Mouse (Mus musculus): Measurements from ENCODE around the gene Map3k4. TPM values are rescaled to one million over a fixed set of nuclear protein-coding genes. Genes with fewer than 3 reads are reported as not detected.
"Not testable (repeated sequence)": the region's sequence is repeated elsewhere in the genome, so short reads cannot be mapped to it uniquely, and the experiment has no call there.

Gene Map3k4
- polyA plus RNA-seq, 1 experiment from 2014 or later = 38.6 TPM

DNA sequence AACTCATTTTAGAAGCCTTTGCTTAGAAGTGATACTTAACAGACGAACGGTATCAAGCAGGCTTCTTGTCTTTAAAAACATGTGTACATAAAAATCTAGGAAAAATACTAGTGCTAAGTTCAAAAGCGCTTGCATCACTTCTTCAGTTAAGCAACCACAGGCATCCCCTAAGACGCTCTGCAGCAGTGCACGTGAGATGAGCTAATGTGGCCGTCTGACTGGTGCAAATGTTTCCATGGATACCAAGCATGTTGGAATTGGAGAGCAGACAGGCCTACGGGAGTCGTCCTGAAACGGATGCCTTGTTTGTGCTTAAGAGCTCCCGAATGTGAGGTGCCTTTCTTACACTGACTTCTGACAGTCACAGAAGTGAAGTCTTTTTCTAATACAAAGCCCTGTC lies 27.9 kb downstream of the Map3k4 start:
- 20% methylated on average over 10 of the region's 10 CpGs for WGBS
- ATAC-seq (ENCODE audit: low FRiP score, low TSS enrichment) (peak; percentile 87), DNase-seq (peak; percentile 87)
- no peaks in the 10 kb centered on the region for H3K9me3 ChIP-seq (ENCODE audit: control insufficient read depth, low read length)
- H3K9ac ChIP-seq (replicated peaks; ENCODE audit: low read length) = no peak overlapping the region
- H3K27ac ChIP-seq (replicated peaks; ENCODE audit: low read depth, low read length) = peak overlapping the region; percentile 67
- H3K4me2 ChIP-seq (ENCODE audit: low read length) = peak overlapping the region; percentile 10; the same call in 1 of the 2 replicates
- peaks cover 23% of the 10 kb centered on the region for H3K4me1 ChIP-seq (ENCODE audit: control insufficient read depth, insufficient read depth, low read length)
- H3K27me3 ChIP-seq (ENCODE audit: control insufficient read depth, insufficient read depth, low read length) = no peaks in the 10 kb centered on the region
- no peaks in the 10 kb centered on the region for H3K36me3 ChIP-seq (ENCODE audit: control insufficient read depth, insufficient read depth, low read length)
- no peak overlapping the region; the same call in 1 of the 2 replicates for H3K4me3 ChIP-seq (replicated peaks; ENCODE audit: low read depth, low read length)

- H3K36me3 ChIP-seq (ENCODE audit: control insufficient read depth, insufficient read depth, low read length); H3K4me3 ChIP-seq (replicated peaks; ENCODE audit: low read depth, low read length); H3K4me2 ChIP-seq (ENCODE audit: low read length); ATAC-seq (ENCODE audit: low FRiP score, low TSS enrichment); H3K9ac ChIP-seq (replicated peaks; ENCODE audit: low read length); DNase-seq; H3K27me3 ChIP-seq (ENCODE audit: control insufficient read depth, insufficient read depth, low read length); H3K27ac ChIP-seq (replicated peaks; ENCODE audit: low read depth, low read length); H3K9me3 ChIP-seq (ENCODE audit: control insufficient read depth, low read length): not testable (repeated sequence)
- 96% methylated on average over 1 of the region's 1 CpGs for WGBS
- peaks cover 23% of the 10 kb centered on the region for H3K4me1 ChIP-seq (ENCODE audit: control insufficient read depth, insufficient read depth, low read length)
These were observed 28.8 kb downstream of the Map3k4 start for GRCm38 (mm10) chr17:12289836-12290235.

DNA sequence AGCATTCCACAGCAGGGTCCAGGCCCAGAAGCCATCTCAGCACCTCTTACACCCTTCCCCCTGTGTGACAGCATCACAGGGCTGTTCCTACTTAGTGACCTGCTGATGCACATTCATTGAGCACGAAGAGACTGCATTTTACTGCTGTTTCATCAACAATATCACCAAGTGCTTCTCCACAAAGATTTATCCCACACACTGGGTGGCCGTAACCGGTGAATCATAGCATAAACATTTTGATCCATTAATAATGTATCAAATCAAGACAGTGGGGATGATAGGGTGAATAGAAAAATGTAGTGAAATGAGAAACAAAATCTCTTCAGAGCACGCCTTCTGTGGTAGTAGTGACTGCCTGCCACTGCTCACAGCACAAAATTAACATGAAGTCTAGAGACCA lies 29.7 kb downstream of the Map3k4 start:
- WGBS = 89% methylated on average over 4 of the region's 4 CpGs
- no peaks in the 10 kb centered on the region for H3K27me3 ChIP-seq (ENCODE audit: control insufficient read depth, insufficient read depth, low read length)
- ATAC-seq (ENCODE audit: low FRiP score, low TSS enrichment) (no peak), DNase-seq (no peak)
- H3K4me2 ChIP-seq (ENCODE audit: low read length) = no peak overlapping the region
- no peak overlapping the region for H3K4me3 ChIP-seq (replicated peaks; ENCODE audit: low read depth, low read length)
- peaks cover 21% of the 10 kb centered on the region for H3K4me1 ChIP-seq (ENCODE audit: control insufficient read depth, insufficient read depth, low read length)
- H3K9me3 ChIP-seq (ENCODE audit: control insufficient read depth, low read length) = no peaks in the 10 kb centered on the region
- no peak overlapping the region for H3K9ac ChIP-seq (replicated peaks; ENCODE audit: low read length)
- 0 out of 2 replicates have a peak overlapping the region, but pooled peaks have one; percentile 26 for H3K27ac ChIP-seq (replicated peaks; ENCODE audit: low read depth, low read length)
- no peaks in the 10 kb centered on the region for H3K36me3 ChIP-seq (ENCODE audit: control insufficient read depth, insufficient read depth, low read length)

DNA sequence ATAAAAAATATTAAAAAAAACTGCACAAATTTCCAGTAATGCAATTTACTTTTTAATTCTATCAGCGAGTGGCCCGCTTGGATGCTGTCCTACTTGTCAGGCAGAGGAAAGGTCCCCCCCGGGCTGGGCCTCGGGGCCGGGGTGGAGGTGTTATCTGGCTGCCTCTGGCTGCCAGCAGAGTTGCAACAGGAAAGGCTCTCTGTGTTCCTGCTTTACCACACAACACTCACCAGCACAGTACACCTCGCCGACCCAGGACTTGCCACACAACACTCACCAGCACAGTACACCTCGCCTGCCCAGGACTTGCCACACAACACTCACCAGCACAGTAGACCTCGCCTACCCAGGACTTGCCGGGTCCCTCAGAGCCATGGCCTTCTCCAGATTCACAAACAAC lies 38.8 kb downstream of the Map3k4 start:
- no peak overlapping the region for H3K4me3 ChIP-seq (replicated peaks; ENCODE audit: low read depth, low read length)
- peaks cover 12% of the 10 kb centered on the region; the same call in 1 of the 2 replicates for H3K36me3 ChIP-seq (ENCODE audit: control insufficient read depth, insufficient read depth, low read length)
- no peak overlapping the region for H3K4me2 ChIP-seq (ENCODE audit: low read length)
- no peak for ATAC-seq (ENCODE audit: low FRiP score, low TSS enrichment)
- H3K27me3 ChIP-seq (ENCODE audit: control insufficient read depth, insufficient read depth, low read length) = no peaks in the 10 kb centered on the region
- no peaks in the 10 kb centered on the region for H3K9me3 ChIP-seq (ENCODE audit: control insufficient read depth, low read length)
- DNase-seq = no peak
- no peak overlapping the region for H3K27ac ChIP-seq (replicated peaks; ENCODE audit: low read depth, low read length)
- H3K4me1 ChIP-seq (ENCODE audit: control insufficient read depth, insufficient read depth, low read length) = no peaks in the 10 kb centered on the region
- no peak overlapping the region for H3K9ac ChIP-seq (replicated peaks; ENCODE audit: low read length)
- WGBS = 97% methylated on average over 10 of the region's 10 CpGs

GRCm38 (mm10) chr17:12278073-12278472 lies 40.5 kb downstream of the Map3k4 start:
- no peaks in the 10 kb centered on the region for H3K4me1 ChIP-seq (ENCODE audit: control insufficient read depth, insufficient read depth, low read length)
- H3K9ac ChIP-seq (replicated peaks; ENCODE audit: low read length) = no peak overlapping the region
- DNase-seq (no peak), ATAC-seq (ENCODE audit: low FRiP score, low TSS enrichment) (no peak)
- H3K9me3 ChIP-seq (ENCODE audit: control insufficient read depth, low read length) = no peaks in the 10 kb centered on the region
- no peak overlapping the region for H3K27ac ChIP-seq (replicated peaks; ENCODE audit: low read depth, low read length)
- no peak overlapping the region for H3K4me2 ChIP-seq (ENCODE audit: low read length)
- no peaks in the 10 kb centered on the region for H3K27me3 ChIP-seq (ENCODE audit: control insufficient read depth, insufficient read depth, low read length)
- peaks cover 12% of the 10 kb centered on the region; the same call in 1 of the 2 replicates for H3K36me3 ChIP-seq (ENCODE audit: control insufficient read depth, insufficient read depth, low read length)
- H3K4me3 ChIP-seq (replicated peaks; ENCODE audit: low read depth, low read length) = no peak overlapping the region
- 83% methylated on average over 5 of the region's 5 CpGs for WGBS

- DNase-seq (no peak), ATAC-seq (ENCODE audit: low FRiP score, low TSS enrichment) (no peak)
- Histone ChIP-seq H3K36me3 (ENCODE audit: control insufficient read depth, insufficient read depth, low read length) (peaks cover 12% of the 10 kb centered on the region; the same call in 1 of the 2 replicates), H3K4me3 (replicated peaks; ENCODE audit: low read depth, low read length) (no peak overlapping the region), H3K27me3 (ENCODE audit: control insufficient read depth, insufficient read depth, low read length) (no peaks in the 10 kb centered on the region), H3K27ac (replicated peaks; ENCODE audit: low read depth, low read length) (no peak overlapping the region), H3K4me1 (ENCODE audit: control insufficient read depth, insufficient read depth, low read length) (no peaks in the 10 kb centered on the region), H3K9ac (replicated peaks; ENCODE audit: low read length) (no peak overlapping the region), H3K4me2 (ENCODE audit: low read length) (no peak overlapping the region), H3K9me3 (ENCODE audit: control insufficient read depth, low read length) (no peaks in the 10 kb centered on the region)
- 84% methylated on average over 4 of the region's 4 CpGs for WGBS
These were observed 41.3 kb downstream of the Map3k4 start for GRCm38 (mm10) chr17:12277297-12277696.

GRCm38 (mm10) chr17:12276496-12277200 lies 41.9 kb downstream of the Map3k4 start:
- Histone ChIP-seq H3K36me3 (ENCODE audit: control insufficient read depth, insufficient read depth, low read length) (peaks cover 15% of the 10 kb centered on the region), H3K27me3 (ENCODE audit: control insufficient read depth, insufficient read depth, low read length) (no peaks in the 10 kb centered on the region)
- no peak for ATAC-seq (ENCODE audit: low FRiP score, low TSS enrichment)

GRCm38 (mm10) chr17:12275756-12276155 lies 42.8 kb downstream of the Map3k4 start:
- Histone ChIP-seq H3K9me3 (ENCODE audit: control insufficient read depth, low read length) (no peaks in the 10 kb centered on the region), H3K27me3 (ENCODE audit: control insufficient read depth, insufficient read depth, low read length) (no peaks in the 10 kb centered on the region), H3K27ac (replicated peaks; ENCODE audit: low read depth, low read length) (no peak overlapping the region), H3K4me3 (replicated peaks; ENCODE audit: low read depth, low read length) (no peak overlapping the region), H3K9ac (replicated peaks; ENCODE audit: low read length) (no peak overlapping the region), H3K36me3 (ENCODE audit: control insufficient read depth, insufficient read depth, low read length) (peaks cover 24% of the 10 kb centered on the region), H3K4me1 (ENCODE audit: control insufficient read depth, insufficient read depth, low read length) (no peaks in the 10 kb centered on the region), H3K4me2 (ENCODE audit: low read length) (no peak overlapping the region)
- DNase-seq (no peak), ATAC-seq (ENCODE audit: low FRiP score, low TSS enrichment) (no peak)
- 78% methylated on average over 9 of the region's 9 CpGs for WGBS

More at GRCm38 (mm10) chr17:12276496-12277200, 41.9 kb downstream of the Map3k4 start:
- WGBS = 88% methylated on average over 11 of the region's 11 CpGs
- H3K4me3 ChIP-seq (replicated peaks; ENCODE audit: low read depth, low read length) = no peak overlapping the region
- no peak overlapping the region for H3K4me2 ChIP-seq (ENCODE audit: low read length)
- no peak overlapping the region for H3K27ac ChIP-seq (replicated peaks; ENCODE audit: low read depth, low read length)
- no peaks in the 10 kb centered on the region for H3K9me3 ChIP-seq (ENCODE audit: control insufficient read depth, low read length)
- no peak overlapping the region for H3K9ac ChIP-seq (replicated peaks; ENCODE audit: low read length)
- H3K4me1 ChIP-seq (ENCODE audit: control insufficient read depth, insufficient read depth, low read length) = no peaks in the 10 kb centered on the region
- no peak for DNase-seq

- WGBS = 84% methylated on average over 5 of the region's 5 CpGs
- ATAC-seq (ENCODE audit: low FRiP score, low TSS enrichment) (no peak), DNase-seq (no peak)
- Histone ChIP-seq H3K27ac (replicated peaks; ENCODE audit: low read depth, low read length) (no peak overlapping the region), H3K4me1 (ENCODE audit: control insufficient read depth, insufficient read depth, low read length) (no peaks in the 10 kb centered on the region), H3K27me3 (ENCODE audit: control insufficient read depth, insufficient read depth, low read length) (no peaks in the 10 kb centered on the region), H3K36me3 (ENCODE audit: control insufficient read depth, insufficient read depth, low read length) (peaks cover 33% of the 10 kb centered on the region), H3K9ac (replicated peaks; ENCODE audit: low read length) (no peak overlapping the region), H3K4me2 (ENCODE audit: low read length) (no peak overlapping the region), H3K9me3 (ENCODE audit: control insufficient read depth, low read length) (no peaks in the 10 kb centered on the region), H3K4me3 (replicated peaks; ENCODE audit: low read depth, low read length) (no peak overlapping the region)
These were observed 45.6 kb downstream of the Map3k4 start for GRCm38 (mm10) chr17:12273032-12273431.

Measured in midbrain, embryonic 14.5 days (tissue).